Mouse (Mus musculus): ENCODE results near the gene Rpl23a.
"Not testable (repeated sequence)": the region's sequence is repeated elsewhere in the genome, so short reads cannot be mapped to it uniquely, and the experiment has no call there.

Rpl23a gene

GRCm38 (mm10) chr11:78182961-78183844, at the start of gene Rpl23a:
Gene Rpl23a (minus strand): TSS chr11:78183584.
- DNase-seq = peak; percentile 94

GRCm38 (mm10) chr11:78231518-78231917, 48.1 kb upstream of the Rpl23a start:
- no peak for DNase-seq

GRCm38 (mm10) chr11:78223586-78223985, 40.2 kb upstream of the Rpl23a start:
- DNase-seq = no peak

- no peak for DNase-seq
These were observed 32.4 kb upstream of the Rpl23a start for GRCm38 (mm10) chr11:78215709-78216317.

GRCm38 (mm10) chr11:78213086-78213817, 29.9 kb upstream of the Rpl23a start:
- DNase-seq = no peak

- DNase-seq = no peak
These were observed 28.1 kb upstream of the Rpl23a start for GRCm38 (mm10) chr11:78211513-78211912.

- no peak for DNase-seq
These were observed 27.2 kb upstream of the Rpl23a start for GRCm38 (mm10) chr11:78210615-78211014.

GRCm38 (mm10) chr11:78209886-78210285, 26.5 kb upstream of the Rpl23a start:
- no peak for DNase-seq

- DNase-seq = no peak
These were observed 23.8 kb upstream of the Rpl23a start for GRCm38 (mm10) chr11:78207190-78207589.

- DNase-seq = no peak
These were observed 22.2 kb upstream of the Rpl23a start for GRCm38 (mm10) chr11:78205361-78206206.

GRCm38 (mm10) chr11:78204287-78204686, 20.9 kb upstream of the Rpl23a start:
- no peak for DNase-seq

- DNase-seq = peak; percentile 42
These were observed 19.0 kb upstream of the Rpl23a start for GRCm38 (mm10) chr11:78202372-78202771.

GRCm38 (mm10) chr11:78195101-78195863, 11.9 kb upstream of the Rpl23a start:
- no peak for DNase-seq

GRCm38 (mm10) chr11:78194411-78195100, 11.2 kb upstream of the Rpl23a start:
- peak; percentile 84 for DNase-seq

GRCm38 (mm10) chr11:78193113-78193512, 9.7 kb upstream of the Rpl23a start, which contains the start of gene Proca1:
Gene Proca1 (plus strand): TSS chr11:78193392.
- no peak for DNase-seq

GRCm38 (mm10) chr11:78190041-78190440, 6.7 kb upstream of the Rpl23a start:
- DNase-seq = peak; percentile 93

- peak; percentile 87 for DNase-seq
These were observed 6.1 kb upstream of the Rpl23a start for GRCm38 (mm10) chr11:78189234-78190040.

- DNase-seq = peak; percentile 80
These were observed 5.2 kb upstream of the Rpl23a start, which contains the start of gene Rab34 for GRCm38 (mm10) chr11:78188331-78189233. Gene Rab34 (plus strand): TSS chr11:78188430.

- DNase-seq = not testable (repeated sequence)
These were observed 1.3 kb upstream of the Rpl23a start for GRCm38 (mm10) chr11:78184702-78185101.

Data from kidney, adult 9 months (tissue).